Mouse (Mus musculus) E14TG2a.4 (cell line): ENCODE measurements at regions not wholly inside any gene's neighbourhood (a gene's known extent, or its start where the extent isn't known, plus 50 kb on each side); places are given as distances from the start of the nearest gene placed in this dataset.

ENCODE experiments used
- CTCF ChIP-seq: conservative IDR thresholded peaks from 2 replicates; pipeline ENCODE4 v1.5.1; 2014; ENCODE audit warnings: low read length
- NANOG ChIP-seq: IDR thresholded peaks from 2 replicates; pipeline ENCODE4 v1.6.1; 2014; ENCODE audit warnings: borderline replicate concordance, low read length, mixed read lengths
- POU5F1 ChIP-seq: IDR thresholded peaks from 2 replicates; pipeline ENCODE4 v1.6.1; 2014; ENCODE audit warnings: low read length, borderline replicate concordance

DNA sequence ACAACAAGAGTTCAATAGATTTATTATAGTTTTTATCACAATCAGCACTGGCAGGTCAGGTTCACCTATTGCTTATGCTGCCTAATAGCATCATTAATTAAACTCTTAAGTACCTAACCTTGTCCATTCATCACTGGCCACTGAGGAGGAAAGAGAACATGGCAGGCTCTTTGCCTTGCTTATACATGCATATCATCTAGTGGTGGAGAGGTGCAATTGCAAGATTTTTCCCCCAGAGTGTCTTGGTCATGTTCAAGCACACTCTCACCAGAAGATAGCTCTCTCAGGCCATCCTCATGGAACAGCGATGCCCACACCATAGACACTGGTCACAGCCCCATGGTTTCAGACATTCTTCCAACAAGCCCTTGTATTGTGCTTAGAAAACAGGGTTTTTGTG is 2289.1 kb upstream of the Gm7489 start:
- TF ChIP-seq CTCF (peak; percentile 95), NANOG (no peak), POU5F1 (no peak)
